Mouse (Mus musculus): ENCODE data around the gene Cfap298.
A peak's percentile ranks its signal among the peaks of the same experiment; 100 is the strongest.

Gene Cfap298

GRCm38 (mm10) chr16:90934687-90935328 is at the start of gene Cfap298:
Cfap298 (minus strand) TSS chr16:90935114.
- peak; percentile 78 to 85 for DNase-seq (ENCODE audit: low spot score in 2 of 2)

GRCm38 (mm10) chr16:90971004-90971403 is 36.1 kb upstream of the Cfap298 start:
- no peak for DNase-seq (ENCODE audit: low spot score in 2 of 2)

GRCm38 (mm10) chr16:90966241-90966640 is 31.3 kb upstream of the Cfap298 start:
- no peak for DNase-seq (ENCODE audit: low spot score in 2 of 2)

- no peak for DNase-seq (ENCODE audit: low spot score in 2 of 2)
Observed at GRCm38 (mm10) chr16:90964302-90964701, 29.4 kb upstream of the Cfap298 start.

- no peak for DNase-seq (ENCODE audit: low spot score in 2 of 2)
Observed at GRCm38 (mm10) chr16:90963866-90964265, 29.0 kb upstream of the Cfap298 start.

- DNase-seq (ENCODE audit: low spot score in 2 of 2), result no peak
Observed at GRCm38 (mm10) chr16:90963231-90963630, 28.3 kb upstream of the Cfap298 start.

- no peak for DNase-seq (ENCODE audit: low spot score in 2 of 2)
Observed at GRCm38 (mm10) chr16:90958301-90959085, 23.6 kb upstream of the Cfap298 start.

GRCm38 (mm10) chr16:90955494-90955893 is 20.6 kb upstream of the Cfap298 start:
- no peak for DNase-seq (ENCODE audit: low spot score in 2 of 2)

- DNase-seq (ENCODE audit: low spot score in 2 of 2), result no peak
Observed at GRCm38 (mm10) chr16:90953770-90954169, 18.9 kb upstream of the Cfap298 start.

GRCm38 (mm10) chr16:90953147-90953546 is 18.2 kb upstream of the Cfap298 start:
- no peak for DNase-seq (ENCODE audit: low spot score in 2 of 2)

- no peak for DNase-seq (ENCODE audit: low spot score in 2 of 2)
Observed at GRCm38 (mm10) chr16:90950354-90950963, 15.5 kb upstream of the Cfap298 start.

- no peak for DNase-seq (ENCODE audit: low spot score in 2 of 2)
Observed at GRCm38 (mm10) chr16:90946977-90947376, 12.1 kb upstream of the Cfap298 start.

GRCm38 (mm10) chr16:90941246-90941645 is 6.3 kb upstream of the Cfap298 start:
- no peak for DNase-seq (ENCODE audit: low spot score in 2 of 2)

- DNase-seq (ENCODE audit: low spot score in 2 of 2), result peak in 1 of 2 experiments; percentile 19
Observed at GRCm38 (mm10) chr16:90934193-90934686, 674 bp downstream of the Cfap298 start.

GRCm38 (mm10) chr16:90933534-90934176 is 1.3 kb downstream of the Cfap298 start:
- DNase-seq (ENCODE audit: low spot score in 2 of 2), result no peak

GRCm38 (mm10) chr16:90927446-90927845 is 7.5 kb downstream of the Cfap298 start:
- no peak for DNase-seq (ENCODE audit: low spot score in 2 of 2)

GRCm38 (mm10) chr16:90925461-90925860 is 9.5 kb downstream of the Cfap298 start:
- DNase-seq (ENCODE audit: low spot score in 2 of 2), result peak in 1 of 2 experiments; percentile 28

- no peak for DNase-seq (ENCODE audit: low spot score in 2 of 2)
Observed at GRCm38 (mm10) chr16:90924606-90925370, 10.1 kb downstream of the Cfap298 start.

- DNase-seq (ENCODE audit: low spot score in 2 of 2), result no peak
Observed at GRCm38 (mm10) chr16:90921471-90922159, 13.3 kb downstream of the Cfap298 start.

- DNase-seq (ENCODE audit: low spot score in 2 of 2), result no peak
Observed at GRCm38 (mm10) chr16:90917156-90917555, 17.8 kb downstream of the Cfap298 start.

GRCm38 (mm10) chr16:90916040-90916481 is 18.9 kb downstream of the Cfap298 start:
- DNase-seq (ENCODE audit: low spot score in 2 of 2), result no peak
